Mouse (Mus musculus) heart, adult 18-20 months (tissue): ENCODE data around the gene Tubgcp3. TPM values are rescaled to one million over a fixed set of nuclear protein-coding genes. Genes with fewer than 3 reads are reported as not detected.

Source experiments
- DNase-seq, 2 experiments: peaks; one replicate each; pipeline ENCODE4 v3.0.0; 2021 to 2022; ENCODE audit warnings: mixed read lengths in 1 of 2
- long read RNA-seq, 2 experiments: library from polyadenylated mRNA; stranded (forward); transcript quantifications; one replicate each; pipeline ENCODE4 v2.0.0; 2021
- total RNA-seq, 2 experiments: library from RNA; stranded (reverse); gene quantifications; 2 replicates each; pipeline ENCODE4 v1.2.3; 2021

The Tubgcp3 gene
- total RNA-seq, result 10 to 100 TPM; 12.3 to 14.2 TPM
- long read RNA-seq, experiment 1, transcript Tubgcp3-201 (22 exons, 3,797 nt), result major isoform, 13 of 14 reads
- long read RNA-seq, experiment 1, partial matches to known transcripts, result 0 of 14 reads
- long read RNA-seq, experiment 1, other reads (novel, unspliced or antisense), result 1 of 14 reads
- long read RNA-seq, experiment 2, transcript Tubgcp3-201 (22 exons, 3,797 nt), result major isoform, 5 of 6 reads
- long read RNA-seq, experiment 2, partial matches to known transcripts, result 0 of 6 reads
- long read RNA-seq, experiment 2, other reads (novel, unspliced or antisense), result 1 of 6 reads

DNA sequence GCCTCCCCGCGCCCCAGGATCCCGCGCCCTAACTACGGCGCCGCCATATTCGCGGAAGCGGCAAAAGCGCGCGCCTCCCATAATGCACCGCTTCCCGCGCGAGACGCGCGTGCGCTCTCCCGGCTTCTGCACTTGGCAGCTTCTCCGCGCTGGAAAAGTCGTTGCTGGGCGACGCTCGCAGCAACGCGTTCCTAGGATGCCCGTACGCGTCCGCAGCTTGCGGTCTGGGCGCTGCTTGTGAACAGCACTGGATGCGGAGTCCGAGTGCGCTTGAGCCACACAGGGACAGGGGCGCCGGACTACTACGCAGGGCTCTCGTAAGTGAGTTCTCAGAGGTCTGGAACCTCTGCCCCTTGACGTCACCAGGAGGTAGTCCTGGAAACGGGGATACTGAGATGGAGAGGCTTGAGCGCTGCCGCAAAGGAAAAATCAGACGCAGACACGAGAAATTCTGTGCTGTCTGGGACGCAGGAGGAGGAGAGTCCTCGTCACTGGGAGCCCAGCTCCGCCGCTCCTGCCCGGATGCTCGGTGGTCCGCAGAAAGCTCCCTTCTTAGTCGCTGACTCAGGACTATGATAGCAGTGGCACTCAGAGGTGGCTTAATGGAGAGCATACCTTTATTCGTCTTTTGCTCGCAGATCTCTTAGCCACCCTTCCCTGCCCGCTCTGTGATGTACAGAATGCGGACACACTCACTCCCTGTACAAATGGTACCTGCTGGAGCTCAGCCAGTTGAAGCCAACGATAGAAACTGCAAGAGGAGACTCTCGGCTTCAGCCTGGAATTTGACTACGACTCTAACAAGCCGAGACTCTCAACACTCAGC, at the start of gene Tubgcp3:
Gene Tubgcp3, minus strand, starts transcription at position 193 of the 826 bp plus-strand sequence.
- peak; percentile 91 to 94 for DNase-seq

- DNase-seq, result no peak
Measured at GRCm38 (mm10) chr8:12719091-12719490, 47.0 kb upstream of the Tubgcp3 start.

- no peak for DNase-seq
Measured at GRCm38 (mm10) chr8:12715861-12716585, 44.0 kb upstream of the Tubgcp3 start.

DNA sequence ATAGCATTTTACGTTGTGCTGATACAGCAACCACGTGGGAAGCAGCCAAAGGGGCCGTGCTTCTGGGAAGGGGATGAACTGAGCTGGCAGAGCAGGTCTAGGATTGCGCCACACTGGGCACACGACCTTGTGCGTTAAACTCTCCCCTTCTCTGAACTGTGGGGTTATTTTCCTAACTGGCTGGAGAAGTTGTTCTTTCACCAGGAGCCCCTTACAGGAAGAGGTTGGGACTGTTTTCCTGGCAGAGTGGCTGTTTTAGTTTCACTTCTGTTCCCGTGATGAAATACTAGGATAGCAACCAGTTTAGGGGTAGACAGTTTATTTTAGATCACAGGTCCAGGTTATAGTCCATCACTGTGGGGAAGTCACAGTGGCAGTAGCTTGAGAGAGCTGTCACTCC, 39.6 kb upstream of the Tubgcp3 start:
- no peak for DNase-seq

DNA sequence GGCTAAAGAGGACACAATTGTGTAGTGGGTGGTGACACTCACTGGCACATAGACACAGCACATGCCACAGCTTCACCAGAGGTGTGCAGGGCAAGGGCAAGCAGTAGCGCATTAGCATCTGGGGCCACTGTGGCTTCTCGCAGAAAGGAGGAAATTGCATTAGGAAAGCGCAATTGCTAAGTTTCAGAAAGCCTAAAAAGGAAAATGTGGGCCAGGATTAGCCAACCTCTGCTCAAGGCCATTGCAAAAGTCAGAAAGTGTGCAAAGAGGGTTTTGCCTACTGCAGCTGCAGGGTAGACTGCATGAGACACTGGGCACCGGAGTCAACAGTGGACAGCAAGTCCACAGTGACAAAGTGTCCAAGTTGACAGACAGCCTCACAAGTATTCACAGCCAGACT, 31.5 kb upstream of the Tubgcp3 start:
- DNase-seq, result no peak

- no peak for DNase-seq
Measured at GRCm38 (mm10) chr8:12702290-12702689, 30.2 kb upstream of the Tubgcp3 start.

GRCm38 (mm10) chr8:12698660-12699277, 26.7 kb upstream of the Tubgcp3 start:
- DNase-seq, result no peak

GRCm38 (mm10) chr8:12688851-12689250, 16.8 kb upstream of the Tubgcp3 start:
- DNase-seq, result no peak

- peak; percentile 72 to 93 for DNase-seq
Measured at GRCm38 (mm10) chr8:12677529-12677928, 5.5 kb upstream of the Tubgcp3 start.

DNA sequence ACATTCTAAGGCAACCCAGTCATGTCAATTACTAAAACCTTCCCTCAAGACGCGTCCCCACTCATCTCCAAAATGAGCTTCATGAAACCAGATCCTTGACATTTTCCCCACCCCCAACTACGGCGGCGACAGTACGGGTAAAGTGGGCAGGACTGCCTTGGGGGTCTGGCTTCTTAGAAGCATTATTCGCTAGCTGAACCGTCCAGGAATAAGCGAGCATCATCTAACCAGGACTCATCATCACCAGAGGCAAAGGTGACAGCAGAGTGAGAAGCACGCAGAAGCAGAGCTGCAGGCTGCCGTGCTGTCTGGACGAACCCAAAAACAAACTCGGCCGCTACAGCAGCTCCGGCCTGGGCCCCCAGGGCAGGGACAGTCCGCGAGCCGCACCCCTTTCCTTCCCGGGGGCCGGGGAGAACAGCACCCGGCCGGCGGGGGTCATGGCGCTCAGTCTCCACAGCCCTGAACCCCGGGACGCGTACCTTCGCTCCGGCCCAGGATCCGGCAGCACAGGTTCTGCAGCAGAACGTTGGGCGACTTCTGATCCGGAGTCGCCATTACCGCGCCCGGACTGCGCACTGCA, 484 bp downstream of the Tubgcp3 start:
- DNase-seq, result no peak

GRCm38 (mm10) chr8:12670965-12671364, 1.1 kb downstream of the Tubgcp3 start:
- no peak for DNase-seq

DNA sequence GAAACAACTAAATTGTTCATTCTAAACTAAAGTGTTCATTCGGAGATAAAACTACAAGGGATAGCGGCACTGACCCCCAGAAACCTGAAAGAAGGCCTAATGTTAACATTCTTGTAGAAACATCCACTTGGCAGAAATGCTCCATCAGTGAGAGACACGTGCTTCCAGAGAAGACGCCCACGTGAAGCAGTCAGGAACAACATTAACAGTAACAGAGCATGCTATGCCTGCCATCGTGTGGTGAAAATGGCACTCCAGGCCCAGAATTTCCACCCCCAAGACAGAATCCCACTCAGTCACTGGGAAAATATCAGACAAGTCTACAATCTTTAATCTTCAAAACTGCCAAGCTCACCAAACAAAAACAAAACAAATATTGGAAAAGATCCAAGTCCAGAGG, 3.2 kb downstream of the Tubgcp3 start:
- peak in 1 of 2 experiments; percentile 14 for DNase-seq

GRCm38 (mm10) chr8:12666530-12666929, 5.5 kb downstream of the Tubgcp3 start:
- DNase-seq, result peak; percentile 66 to 72

DNA sequence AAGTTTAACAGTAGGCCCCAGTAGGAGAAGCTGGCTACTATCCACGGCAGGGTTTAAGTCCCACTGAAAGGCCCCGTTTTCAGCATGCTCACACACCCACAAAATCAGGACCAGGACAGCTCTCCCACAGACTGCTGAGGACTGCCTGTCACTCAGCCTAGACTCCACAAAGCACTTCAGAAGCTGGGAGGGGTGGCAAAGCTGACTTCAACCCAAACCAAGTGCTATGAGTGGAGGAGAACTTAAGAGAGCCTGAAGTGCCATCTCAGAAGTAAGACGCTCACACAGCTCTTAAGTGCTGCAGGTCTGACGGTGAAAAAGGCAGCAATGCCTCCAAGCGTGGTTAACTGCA, 9.0 kb downstream of the Tubgcp3 start:
- DNase-seq, result no peak

- no peak for DNase-seq
Measured at GRCm38 (mm10) chr8:12662375-12663104, 9.5 kb downstream of the Tubgcp3 start.

DNA sequence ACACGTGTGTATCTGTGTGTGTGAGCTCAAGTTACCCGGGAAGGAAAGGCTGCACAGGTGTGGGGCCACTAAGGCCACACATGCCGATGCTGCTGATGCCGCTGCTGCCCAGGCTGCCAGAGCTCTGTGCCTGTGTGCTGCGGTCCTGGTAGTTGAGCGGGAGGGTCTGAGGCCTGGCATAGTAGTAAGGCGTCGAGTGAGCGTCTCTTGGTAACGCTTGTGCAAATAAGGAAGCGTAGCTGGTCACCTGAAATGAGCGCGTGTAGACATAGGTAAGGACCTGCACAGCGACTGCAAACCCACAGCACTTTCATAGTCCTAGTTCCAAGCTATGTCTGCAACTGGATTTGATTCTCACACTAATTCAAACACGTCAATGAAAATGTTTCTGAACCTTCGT, 14.6 kb downstream of the Tubgcp3 start:
- no peak for DNase-seq

- no peak for DNase-seq
Measured at GRCm38 (mm10) chr8:12651246-12651645, 20.8 kb downstream of the Tubgcp3 start.

GRCm38 (mm10) chr8:12650495-12650894, 21.6 kb downstream of the Tubgcp3 start:
- no peak for DNase-seq

GRCm38 (mm10) chr8:12648951-12649350, 23.1 kb downstream of the Tubgcp3 start:
- no peak for DNase-seq

DNA sequence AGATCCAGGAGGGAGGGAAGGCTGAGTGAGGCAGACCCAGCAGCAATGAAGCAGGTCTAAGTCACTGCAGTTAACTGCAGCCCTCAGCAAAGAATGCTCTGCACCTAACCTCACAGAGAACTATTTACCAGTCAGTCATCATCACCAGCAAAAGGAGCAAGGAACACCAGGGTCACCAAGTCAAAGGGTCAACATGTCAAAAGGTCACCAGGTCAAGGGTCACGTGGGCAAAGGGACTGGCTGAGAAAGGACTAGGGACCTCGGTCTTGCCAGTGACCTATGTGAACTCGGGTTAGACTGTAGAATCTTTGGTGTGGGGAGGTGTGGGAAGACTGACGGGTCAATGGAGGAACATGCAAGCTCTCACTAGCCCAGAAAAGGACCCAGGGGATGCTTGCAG, 25.5 kb downstream of the Tubgcp3 start:
- no peak for DNase-seq

DNA sequence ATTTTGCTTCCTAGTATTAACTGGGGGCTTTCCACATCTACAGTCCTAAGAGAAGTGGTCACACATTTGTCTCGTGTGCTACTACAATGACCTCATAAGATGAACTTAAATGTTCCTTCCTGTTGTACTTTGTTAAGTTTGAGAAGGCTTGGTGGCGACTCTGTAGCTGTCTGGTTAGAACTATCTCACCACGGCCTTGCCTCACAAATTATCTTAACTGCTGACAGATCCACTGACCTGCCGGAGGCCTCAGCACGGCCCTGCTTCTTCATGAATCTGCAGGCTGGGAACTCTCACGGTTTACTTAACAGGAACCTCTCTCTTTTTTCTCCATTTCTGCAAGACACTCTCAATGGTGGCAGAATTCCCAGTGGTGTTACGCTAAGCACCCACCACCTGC, 27.2 kb downstream of the Tubgcp3 start:
- no peak for DNase-seq
